In the genomic region with DNA sequence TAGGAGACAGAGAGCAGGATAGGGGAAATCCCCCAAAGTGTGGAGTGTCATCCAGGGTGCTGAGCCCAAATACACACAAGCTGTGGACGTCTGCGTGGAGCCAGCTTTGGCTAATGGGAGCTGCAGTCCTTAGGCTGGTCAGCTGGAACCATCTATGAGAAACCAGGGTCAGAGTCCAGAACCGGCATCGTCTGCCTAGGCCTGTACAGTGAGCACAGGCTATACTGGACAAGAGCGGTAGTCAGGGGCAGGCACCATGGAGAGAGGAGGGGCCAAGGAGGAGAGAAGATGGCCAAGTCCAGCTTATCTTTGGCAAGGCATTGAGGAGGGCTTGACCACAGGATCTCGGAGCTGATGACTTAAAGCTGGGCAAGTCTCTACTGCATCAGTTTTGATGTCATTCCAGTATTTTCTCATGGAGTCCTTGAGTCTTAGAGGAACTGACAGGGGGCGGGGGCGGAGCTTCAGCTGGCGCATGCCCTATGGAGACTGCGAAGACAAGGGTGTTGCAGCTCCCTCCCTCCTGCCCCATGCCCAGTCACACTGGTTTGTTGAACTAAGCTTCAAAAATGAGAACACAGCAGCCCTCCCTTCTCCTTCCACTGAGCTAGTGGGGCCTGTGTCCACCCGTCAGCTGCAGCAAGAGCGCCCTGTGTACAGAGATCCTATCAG, we compare ENCODE assay signal across 11 mouse cellular contexts.
DNase-seq lines count a peak whose midpoint lies in the region; ATAC-seq lines count a peak whose summit lies in the region.
"Had no signal": no experiment of that assay in that cellular context is flagged by ENCODE, and none has a peak within 500 bp of the region (broad histone marks: within the 10 kb centered on the region; RNA-seq: fewer than 3 reads in every experiment).

No protein-coding gene starts in this region.

- H3K27me3 ChIP-seq in lung, embryonic 16.5 days (ENCODE audit: control insufficient read depth, insufficient read depth, low read depth, low read length), result no peaks in the 10 kb centered on the region
- H3K27me3 ChIP-seq in embryonic facial prominence, embryonic 12.5 days, result peaks cover 5% of the 10 kb centered on the region; the same call in 1 of the 2 replicates
- peaks cover 3% of the 10 kb centered on the region; the same call in 1 of the 2 replicates for H3K27me3 ChIP-seq in kidney, embryonic 14.5 days (ENCODE audit: control insufficient read depth, insufficient read depth, low read length)

- ATAC-seq in lung, embryonic 16.5 days (ENCODE audit: low read depth), result peak; percentile 46
- peak; percentile 19 for ATAC-seq in embryonic facial prominence, embryonic 12.5 days (ENCODE audit: insufficient number of reproducible peaks, insufficient read depth, low FRiP score, low TSS enrichment)
- ATAC-seq in kidney, embryonic 14.5 days (ENCODE audit: low FRiP score, low TSS enrichment), result no peak

- 52% methylated on average over 12 of the region's 12 CpGs for WGBS in lung, embryonic 16.5 days
- WGBS in embryonic facial prominence, embryonic 12.5 days, result 65% methylated on average over 12 of the region's 12 CpGs
- 75% methylated on average over 12 of the region's 12 CpGs for WGBS in kidney, embryonic 14.5 days

- H3K4me2 ChIP-seq in lung, embryonic 16.5 days (ENCODE audit: low read depth, low read length), result no peak overlapping the region
- no peak overlapping the region for H3K4me2 ChIP-seq in embryonic facial prominence, embryonic 12.5 days (replicated peaks)
- H3K4me2 ChIP-seq in kidney, embryonic 14.5 days (replicated peaks; ENCODE audit: low read depth, low read length), result no peak overlapping the region
- H3K4me2 ChIP-seq: midbrain, embryonic 12.5 days had no signal

- H3K27ac ChIP-seq in lung, embryonic 16.5 days (ENCODE audit: low read length), result no peak overlapping the region
- peak overlapping the region; percentile 90 for H3K27ac ChIP-seq in embryonic facial prominence, embryonic 12.5 days
- peak overlapping the region; percentile 43; the same call in 1 of the 2 replicates for H3K27ac ChIP-seq in kidney, embryonic 14.5 days (ENCODE audit: low read depth, low read length)
- H3K27ac ChIP-seq: midbrain, embryonic 12.5 days had no signal

- H3K36me3 ChIP-seq in lung, embryonic 16.5 days (ENCODE audit: control insufficient read depth, insufficient read depth, low read length), result no peaks in the 10 kb centered on the region
- H3K36me3 ChIP-seq in embryonic facial prominence, embryonic 12.5 days, result no peaks in the 10 kb centered on the region
- no peaks in the 10 kb centered on the region for H3K36me3 ChIP-seq in kidney, embryonic 14.5 days (ENCODE audit: control insufficient read depth, insufficient read depth, low read length)
- H3K36me3 ChIP-seq: midbrain, embryonic 12.5 days had no signal

- H3K9me3 ChIP-seq in lung, embryonic 16.5 days (ENCODE audit: control insufficient read depth, low read length), result no peaks in the 10 kb centered on the region
- no peaks in the 10 kb centered on the region for H3K9me3 ChIP-seq in embryonic facial prominence, embryonic 12.5 days
- no peaks in the 10 kb centered on the region for H3K9me3 ChIP-seq in kidney, embryonic 14.5 days (ENCODE audit: control insufficient read depth, low read length)
- H3K9me3 ChIP-seq: midbrain, embryonic 12.5 days had no signal

- no peak overlapping the region for H3K4me3 ChIP-seq in lung, embryonic 16.5 days (ENCODE audit: low read length)
- no peak overlapping the region for H3K4me3 ChIP-seq in embryonic facial prominence, embryonic 12.5 days
- H3K4me3 ChIP-seq in kidney, embryonic 14.5 days (ENCODE audit: low read length), result no peak overlapping the region
- H3K4me3 ChIP-seq: midbrain, embryonic 12.5 days had no signal

- H3K9ac ChIP-seq in lung, embryonic 16.5 days (ENCODE audit: low read length), result no peak overlapping the region
- no peak overlapping the region for H3K9ac ChIP-seq in embryonic facial prominence, embryonic 12.5 days
- H3K9ac ChIP-seq in kidney, embryonic 14.5 days (ENCODE audit: low read depth, low read length), result no peak overlapping the region
- H3K9ac ChIP-seq: midbrain, embryonic 12.5 days had no signal

- no peak for DNase-seq in lung, adult 18-20 months
- DNase-seq in ovary, postnatal 14 days (ENCODE audit: low spot score), result peak; percentile 11
- no peak for DNase-seq in frontal cortex, postnatal 10 days (ENCODE audit: low spot score in 2 of 2)
- DNase-seq in layer of hippocampus, adult 8-10 months (ENCODE audit: low spot score in 2 of 2), result no peak
- DNase-seq in cerebellum, adult 9-11 months, result no peak
- DNase-seq: heart, postnatal 36 days; thymus, postnatal 14 days had no signal

- peaks cover 21% of the 10 kb centered on the region for H3K4me1 ChIP-seq in lung, embryonic 16.5 days (replicated peaks; ENCODE audit: control insufficient read depth, insufficient read depth, low read length)
- H3K4me1 ChIP-seq in embryonic facial prominence, embryonic 12.5 days, result peaks cover 53% of the 10 kb centered on the region
- peaks cover 26% of the 10 kb centered on the region for H3K4me1 ChIP-seq in kidney, embryonic 14.5 days (ENCODE audit: control insufficient read depth, insufficient read depth, low read length)
